Mouse (Mus musculus) left cerebral cortex, postnatal 4 days (tissue): ENCODE data around the gene Wfdc15b. TPM values are rescaled to one million over a fixed set of nuclear protein-coding genes. Genes with fewer than 3 reads are reported as not detected.

ENCODE experiments used
- DNase-seq: peaks from one replicate; pipeline ENCODE4 v3.0.0-alpha.2; 2022
- intact Hi-C: fragments of 180-260 bp; cut with DNase I; formaldehyde crosslinking; loops from one replicate; pipeline ENCODE4 v1.15.1; 2025
- total RNA-seq, 2 experiments: library from RNA; stranded (reverse); gene quantifications; 2 replicates each; pipeline ENCODE4 v1.2.3; 2021

Gene Wfdc15b
- total RNA-seq, 2 experiments from 2014 or later: not detected

DNA sequence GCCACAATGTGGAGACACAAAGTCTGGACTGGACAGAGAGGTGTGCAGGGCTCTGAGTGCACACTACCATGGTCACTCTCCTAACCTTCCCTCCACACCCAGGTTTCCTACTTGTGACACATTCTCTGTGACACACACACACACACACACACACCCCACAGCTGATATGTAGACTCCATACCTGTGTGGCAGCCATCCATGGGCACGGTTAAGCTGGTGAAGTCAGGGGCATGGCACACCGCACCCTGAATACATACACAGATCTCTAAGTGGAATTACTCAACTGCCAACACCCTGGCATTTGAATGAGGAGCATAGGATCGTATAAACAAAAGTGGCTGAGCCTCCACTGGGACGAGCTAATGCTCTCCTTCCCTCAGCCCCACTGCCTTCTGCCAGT is 40.7 kb downstream of the Wfdc15b start:
- no peak for DNase-seq
- intact Hi-C loops: no loop called here

GRCm38 (mm10) chr2:164180124-164180523 is 41.3 kb downstream of the Wfdc15b start:
- intact Hi-C loops: no loop called here
- no peak for DNase-seq

- intact Hi-C loops: loop anchor here (10.0 kb wide), 1 partner anchor 167 kb away; no protein-coding TSS in a partner anchor
These were observed 43.6 kb downstream of the Wfdc15b start for GRCm38 (mm10) chr2:164177831-164178230.

DNA sequence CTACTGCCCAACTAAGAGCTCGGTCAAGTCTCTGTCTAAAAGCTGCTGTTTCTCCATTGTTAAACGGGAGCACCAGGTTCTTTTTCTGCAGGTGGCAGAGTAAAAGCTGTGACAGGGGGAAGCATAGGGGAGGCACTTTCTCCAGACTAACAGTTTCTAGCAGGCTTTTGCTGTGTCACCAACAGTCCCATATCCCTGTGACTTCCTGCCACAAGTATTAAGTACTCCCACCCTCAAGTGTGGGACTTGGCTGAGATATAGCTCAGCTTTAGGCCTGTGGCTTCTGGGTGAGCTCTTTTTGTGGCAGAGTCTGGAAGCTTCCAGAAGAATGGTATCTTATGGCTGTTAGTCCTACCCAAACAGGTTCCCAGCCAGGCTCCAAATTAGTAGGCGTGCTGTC is 45.6 kb downstream of the Wfdc15b start:
- intact Hi-C loops: loop anchor here (10.0 kb wide), 1 partner anchor 169 kb away; no protein-coding TSS in a partner anchor
- no peak for DNase-seq

More at GRCm38 (mm10) chr2:164177831-164178230, 43.6 kb downstream of the Wfdc15b start:
- no peak for DNase-seq

DNA sequence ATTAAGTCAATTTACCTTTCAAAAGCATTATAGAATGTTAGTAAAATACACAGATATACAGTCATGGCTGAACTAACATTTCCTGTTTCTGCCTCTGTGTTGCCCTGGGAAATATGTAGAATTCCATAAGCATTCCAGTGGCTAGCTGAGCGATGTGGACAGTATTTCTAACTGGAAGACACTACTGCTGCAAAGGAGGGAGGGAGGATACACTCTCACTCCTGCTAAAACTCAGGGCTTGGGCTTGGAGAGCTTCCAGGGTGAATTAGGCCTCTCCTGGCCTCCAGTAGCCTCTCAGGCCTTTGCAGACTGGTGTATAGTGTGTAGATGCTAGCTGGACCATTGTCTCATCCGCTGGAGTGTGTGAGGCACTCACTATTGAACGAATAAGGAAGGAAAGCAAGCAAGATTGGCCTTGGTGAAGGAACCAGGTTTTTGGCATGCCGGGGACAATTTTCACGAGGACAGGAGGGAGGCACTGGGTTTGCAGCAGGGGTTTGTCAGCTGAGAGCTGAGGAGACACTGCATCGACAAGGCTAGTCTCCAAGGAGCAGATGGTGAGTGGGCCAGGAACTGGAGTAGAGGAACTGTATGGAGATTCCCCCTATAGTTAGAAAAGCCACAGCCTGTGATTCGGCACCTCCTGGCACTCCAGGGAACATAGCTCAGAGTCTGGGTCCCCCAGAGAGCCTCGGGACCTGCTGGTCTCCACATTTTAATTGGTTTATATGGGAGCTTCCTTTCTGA is 46.6 kb downstream of the Wfdc15b start:
- intact Hi-C loops: loop anchor here (10.0 kb wide), 1 partner anchor 170 kb away; no protein-coding TSS in a partner anchor
- no peak for DNase-seq

DNA sequence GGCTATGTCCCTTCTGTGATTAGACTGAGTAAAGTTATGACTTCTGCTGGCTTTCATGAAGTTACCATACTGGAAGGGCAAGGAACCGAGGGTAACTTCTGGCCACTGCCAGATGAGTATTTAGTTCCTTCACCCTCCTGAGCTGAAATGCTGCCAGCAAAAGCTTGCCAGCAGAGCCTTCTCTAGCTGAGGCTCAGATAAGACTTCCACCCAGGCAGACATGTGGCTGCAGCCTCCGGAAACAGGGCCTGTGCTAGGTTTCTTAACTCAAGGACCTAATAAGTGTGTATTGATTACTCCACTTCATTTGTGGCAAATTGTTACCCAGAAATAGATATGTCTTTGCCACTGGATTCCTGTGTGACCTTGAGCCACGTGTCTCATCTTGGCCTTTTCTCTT is 48.1 kb downstream of the Wfdc15b start:
- DNase-seq: no peak
- intact Hi-C loops: loop anchor here (10.0 kb wide), 1 partner anchor 171 kb away; no protein-coding TSS in a partner anchor

GRCm38 (mm10) chr2:164170902-164171301 is 50.6 kb downstream of the Wfdc15b start, which contains the start of gene Kcns1:
Kcns1 (minus strand) TSS chr2:164171113.
- DNase-seq: no peak
- intact Hi-C loops: loop anchor here (10.0 kb wide), 1 partner anchor 174 kb away; no protein-coding TSS in a partner anchor

DNA sequence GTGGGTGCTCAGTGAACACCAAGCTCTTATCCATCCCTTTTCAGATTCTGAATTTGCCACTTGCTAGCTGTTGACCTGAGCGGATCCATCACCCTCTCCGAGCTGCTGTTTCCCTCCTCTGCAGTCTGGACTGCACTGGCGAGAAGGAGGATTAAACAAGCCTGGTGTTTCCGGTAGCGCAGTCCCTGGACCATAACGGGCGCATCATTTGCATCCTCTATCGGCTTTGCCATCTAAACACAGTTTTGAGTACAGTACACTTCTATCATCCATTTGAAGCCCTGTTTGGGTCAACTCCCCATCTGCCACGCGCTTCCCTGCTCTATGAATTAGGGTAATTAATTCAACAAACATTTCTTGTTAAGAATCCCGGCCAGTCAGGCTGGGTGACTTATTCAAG is 51.1 kb downstream of the Wfdc15b start:
- no peak for DNase-seq
- intact Hi-C loops: loop anchor here (10.0 kb wide), 1 partner anchor 174 kb away; no protein-coding TSS in a partner anchor

DNA sequence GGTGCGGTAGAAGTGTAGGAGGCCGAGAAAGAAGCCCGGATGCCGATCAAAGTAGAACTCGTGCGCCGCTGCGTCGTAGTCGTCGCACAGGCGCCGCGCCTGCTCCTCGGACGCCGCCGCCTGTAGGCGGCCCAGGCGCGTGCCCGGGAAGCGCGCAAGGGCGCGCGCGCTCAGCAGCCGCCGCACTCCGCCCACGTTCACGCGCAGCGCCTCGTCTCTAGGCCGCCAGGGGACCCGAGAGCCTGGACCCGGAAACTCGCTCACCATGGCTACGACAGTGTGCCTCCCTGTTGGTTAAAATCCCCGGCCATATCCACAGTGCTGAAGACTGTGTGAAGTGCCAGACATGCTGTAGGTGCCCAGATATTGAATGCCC is 52.9 kb downstream of the Wfdc15b start:
- intact Hi-C loops: no loop called here
- DNase-seq: no peak

GRCm38 (mm10) chr2:164167752-164168570 is 53.5 kb downstream of the Wfdc15b start:
- intact Hi-C loops: no loop called here
- DNase-seq: no peak

GRCm38 (mm10) chr2:164164941-164165340 is 56.5 kb downstream of the Wfdc15b start:
- no peak for DNase-seq
- intact Hi-C loops: no loop called here

Other genes starting within 250 kb of the Wfdc15b start
- 100 to 1,000 TPM; 454 to 464 TPM for gene Ywhab, start 226.7 kb downstream of the Wfdc15b start, total RNA-seq
- gene Pabpc1l, start 196.2 kb downstream of the Wfdc15b start, total RNA-seq: 1 to 10 TPM; 2.4 to 3.1 TPM
- 10 to 100 TPM; 31.8 to 38.8 TPM for gene Stk4, start 151.3 kb downstream of the Wfdc15b start, total RNA-seq
- 10 to 100 TPM; 41.4 to 42.7 TPM for gene Tomm34, start 150.5 kb downstream of the Wfdc15b start, total RNA-seq
- 1 to 10 TPM; 8.1 to 9.0 TPM for gene Kcns1, start 50.5 kb downstream of the Wfdc15b start, total RNA-seq
- gene Wfdc5, start 38.9 kb downstream of the Wfdc15b start, total RNA-seq: not detected
- gene Wfdc12, start 31.1 kb downstream of the Wfdc15b start, total RNA-seq: not detected
- gene Wfdc15a, start 21.5 kb downstream of the Wfdc15b start, total RNA-seq: not detected
- not detected for gene Svs2, start 16.8 kb upstream of the Wfdc15b start, total RNA-seq
- not detected for gene Svs3b, start 35.0 kb upstream of the Wfdc15b start, total RNA-seq
- not detected for gene Svs4, start 56.8 kb upstream of the Wfdc15b start, total RNA-seq
- not detected for gene Svs3a, start 67.6 kb upstream of the Wfdc15b start, total RNA-seq
- gene Svs6, start 95.1 kb upstream of the Wfdc15b start, total RNA-seq: not detected
- not detected for gene Svs5, start 111.1 kb upstream of the Wfdc15b start, total RNA-seq
- gene Slpi, start 167.4 kb upstream of the Wfdc15b start, total RNA-seq: under 1 TPM in 1 of 2 experiments, not detected in 1; 0.94 TPM
- gene Rbpjl, start 181.5 kb upstream of the Wfdc15b start, total RNA-seq: under 1 TPM; 0.24 to 0.40 TPM
- 1 to 10 TPM; 9.6 to 9.8 TPM for gene Matn4, start 183.5 kb upstream of the Wfdc15b start, total RNA-seq
- gene Sdc4, start 222.2 kb upstream of the Wfdc15b start, total RNA-seq: 10 to 100 TPM in 1 of 2 experiments, 1 to 10 TPM in 1; 9.6 to 12.6 TPM
- 10 to 100 TPM; 42.5 to 45.8 TPM for gene Sys1, start 235.3 kb upstream of the Wfdc15b start, total RNA-seq
- 1 to 10 TPM in 1 of 2 experiments, not detected in 1; 2.9 TPM for gene Gm20458, start 239.3 kb upstream of the Wfdc15b start, total RNA-seq